Mouse (Mus musculus) heart, adult 2 months (tissue): ENCODE data around the gene Dnah14.
"Not testable (repeated sequence)": the region's sequence is repeated elsewhere in the genome, so short reads cannot be mapped to it uniquely, and the experiment has no call there.

Experiments used
- CTCF ChIP-seq: fragments of 200-600 bp; IDR thresholded peaks from 2 replicates; pipeline ENCODE4 v1.8.1; 2022; ENCODE audit warnings: antibody characterized with exemption, mild to moderate bottlenecking, moderate library complexity
- POLR2A ChIP-seq: fragments of 200-500 bp; IDR thresholded peaks from 2 replicates; pipeline ENCODE4 v1.6.1; 2011; ENCODE audit warnings: mild to moderate bottlenecking, low read depth, low read length, control low read depth; ENCODE audit not compliant: insufficient read depth

GRCm38 (mm10) chr1:181782600-181782999 lies 206.2 kb downstream of the Dnah14 start:
- TF ChIP-seq CTCF: peak; percentile 30
- not testable (repeated sequence) for TF ChIP-seq POLR2A
